Mouse (Mus musculus) embryonic facial prominence, embryonic 12.5 days (tissue): ENCODE results near the gene Mcm2. TPM values are rescaled to one million over a fixed set of nuclear protein-coding genes. Genes with fewer than 3 reads are reported as not detected.

Experiments used
- ATAC-seq: fragments of 200-750 bp; cut with Nextera tagmentation; 2 replicates; pipeline ENCODE4 v1.8.0; 2017; ENCODE audit not compliant: insufficient number of reproducible peaks, insufficient read depth, low FRiP score, low TSS enrichment
- H3K27ac ChIP-seq: fragments of 300-500 bp; sonication (generic); 2 replicates; pipeline ENCODE4 v1.5.1; 2016; ENCODE audit warnings: mild to moderate bottlenecking
- H3K27me3 ChIP-seq: fragments of 300-500 bp; sonication (generic); 2 replicates; pipeline ENCODE4 v1.6.1; 2016; ENCODE audit warnings: mild to moderate bottlenecking, moderate library complexity
- H3K36me3 ChIP-seq: fragments of 300-500 bp; sonication (generic); 2 replicates; pipeline ENCODE4 v1.6.1; 2016; ENCODE audit warnings: mild to moderate bottlenecking
- H3K4me1 ChIP-seq: fragments of 300-500 bp; sonication (generic); 2 replicates; pipeline ENCODE4 v1.6.1; 2016
- H3K4me2 ChIP-seq: fragments of 300-500 bp; sonication (generic); replicated peaks from 2 replicates; pipeline ENCODE4 v1.6.1; 2016; ENCODE audit warnings: mild to moderate bottlenecking, moderate library complexity
- H3K4me3 ChIP-seq: fragments of 300-500 bp; sonication (generic); 2 replicates; pipeline ENCODE4 v1.5.1; 2016; ENCODE audit warnings: mild to moderate bottlenecking
- H3K9ac ChIP-seq: fragments of 300-500 bp; sonication (generic); 2 replicates; pipeline ENCODE4 v1.6.1; 2016; ENCODE audit warnings: mild to moderate bottlenecking, moderate library complexity
- H3K9me3 ChIP-seq: fragments of 300-500 bp; sonication (generic); 2 replicates; pipeline ENCODE4 v1.6.1; 2016; ENCODE audit warnings: mild to moderate bottlenecking, moderate library complexity
- WGBS: fragments of 180-500 bp; shearing (Covaris S2); methylation state at CpG from one replicate; pipeline ENCODE4 v1.1.7; 2016; 5-methylcytosine and 5-hydroxymethylcytosine counted together
- polyA plus RNA-seq: library from polyadenylated mRNA; unstranded; fragments of >200 nt; fragmentation: Nextera tagmentation; extraction: Ambion mirVana; gene quantifications from 2 replicates; pipeline ENCODE4 v1.2.1, GENCODE M21; 2016

Mcm2 gene
- polyA plus RNA-seq: 169 and 171 TPM in 2 replicates

DNA sequence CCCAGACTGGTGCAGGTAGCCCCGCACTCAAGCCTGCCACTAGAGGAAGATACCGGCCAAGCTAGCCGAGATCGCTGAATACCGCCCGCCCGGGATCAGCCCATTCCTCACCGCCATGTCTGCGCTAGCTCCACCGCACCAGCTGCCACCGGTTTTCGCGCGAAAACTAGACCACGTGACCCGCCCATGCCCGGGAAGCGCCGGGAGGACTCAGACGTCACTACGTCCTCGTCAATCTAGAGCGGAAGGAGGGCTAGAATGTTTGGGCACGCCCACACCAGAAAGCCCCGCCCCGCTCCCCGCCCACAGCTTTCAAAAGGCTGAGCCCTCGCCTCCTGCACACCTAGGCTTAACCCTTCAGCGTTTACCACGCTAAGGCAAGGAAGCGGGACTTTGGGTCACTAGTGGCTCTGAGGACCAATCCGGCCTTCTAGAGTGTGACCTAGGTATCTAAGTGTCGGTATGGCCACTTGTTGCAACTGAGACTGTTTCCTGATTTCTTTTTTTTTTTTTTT is at the start of gene Mcm2:
Gene Mcm2 (minus strand): TSS at position 247 of the 515 bp plus-strand sequence.
- Histone ChIP-seq H3K9me3 (no peaks in the 10 kb centered on the region), H3K4me3 (peak within 1 kb of the TSS; percentile 74), H3K36me3 (peaks cover 35% of the 10 kb centered on the region), H3K27me3 (no peaks in the 10 kb centered on the region), H3K4me1 (peaks cover 33% of the 10 kb centered on the region), H3K9ac (peak within 1 kb of the TSS; percentile 80), H3K4me2 (peak within 1 kb of the TSS; percentile 65), H3K27ac (peak within 1 kb of the TSS; percentile 87)
- under 1% methylated on average over 33 of the region's 33 CpGs for WGBS
- ATAC-seq: peak; percentile 57

- no peak for ATAC-seq
Observed at GRCm38 (mm10) chr6:88947771-88948170, 49.2 kb upstream of the Mcm2 start.

DNA sequence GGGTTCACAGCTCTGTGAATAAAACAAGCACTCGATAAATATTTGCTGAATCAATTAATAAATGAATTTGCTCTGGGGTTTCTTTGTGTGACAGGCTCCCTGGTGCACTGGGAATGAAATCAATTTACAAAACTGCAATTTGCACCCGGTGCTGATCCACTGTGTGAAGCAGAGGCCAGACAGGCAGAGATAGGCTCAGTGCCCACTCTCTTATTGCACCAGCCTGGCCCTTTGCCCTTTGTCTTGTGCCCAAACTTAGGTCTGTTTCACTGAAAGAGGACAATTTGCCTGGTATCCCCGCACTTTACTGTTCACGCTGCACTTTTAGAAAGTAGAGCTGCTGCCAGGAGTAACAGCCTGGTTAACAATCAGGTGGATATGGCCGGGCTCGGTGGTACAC is 47.9 kb upstream of the Mcm2 start:
- Histone ChIP-seq H3K36me3 (no peaks in the 10 kb centered on the region), H3K4me1 (no peaks in the 10 kb centered on the region), H3K9me3 (no peaks in the 10 kb centered on the region), H3K27ac (no peak overlapping the region), H3K4me3 (no peak overlapping the region), H3K27me3 (0 out of 2 replicates have a peak, but pooled peaks cover 3% of the 10 kb centered on the region), H3K9ac (no peak overlapping the region), H3K4me2 (no peak overlapping the region)
- WGBS: 85% methylated on average over 6 of the region's 6 CpGs
- no peak for ATAC-seq

More at GRCm38 (mm10) chr6:88947771-88948170, 49.2 kb upstream of the Mcm2 start:
- H3K9me3 ChIP-seq: no peaks in the 10 kb centered on the region
- H3K36me3 ChIP-seq: no peaks in the 10 kb centered on the region
- H3K9ac ChIP-seq: no peak overlapping the region
- no peak overlapping the region for H3K4me3 ChIP-seq
- no peak overlapping the region for H3K4me2 ChIP-seq
- H3K27ac ChIP-seq: no peak overlapping the region
- H3K27me3 ChIP-seq: no peaks in the 10 kb centered on the region
- no peaks in the 10 kb centered on the region for H3K4me1 ChIP-seq

- 79% methylated on average over 6 of the region's 6 CpGs for WGBS
- no peak overlapping the region for H3K27ac ChIP-seq
Observed at GRCm38 (mm10) chr6:88943666-88944065, 45.1 kb upstream of the Mcm2 start.

DNA sequence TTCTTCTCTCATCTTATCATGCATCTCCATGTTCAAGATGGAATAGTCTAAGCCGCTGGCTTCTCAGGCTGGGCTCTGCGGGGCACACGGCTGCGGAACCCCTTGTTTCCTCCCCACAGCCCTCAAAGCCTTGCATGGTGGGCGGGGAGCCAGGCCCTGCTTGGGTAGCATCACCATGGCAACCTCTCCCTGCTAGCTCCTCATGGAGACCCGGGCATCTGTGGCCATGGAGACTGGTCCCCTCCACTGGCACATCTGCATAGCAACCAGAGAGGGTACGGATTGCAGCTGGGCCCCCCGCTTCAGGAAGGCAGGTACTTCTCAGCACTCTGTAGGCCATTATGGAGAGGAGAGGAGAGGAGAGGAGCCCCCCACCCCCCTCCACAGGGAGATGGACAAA is 44.0 kb upstream of the Mcm2 start:
- Histone ChIP-seq H3K27ac (no peak overlapping the region), H3K27me3 (0 out of 2 replicates have a peak, but pooled peaks cover 7% of the 10 kb centered on the region), H3K9ac (no peak overlapping the region), H3K9me3 (no peaks in the 10 kb centered on the region), H3K4me2 (no peak overlapping the region), H3K36me3 (no peaks in the 10 kb centered on the region), H3K4me3 (no peak overlapping the region), H3K4me1 (peaks cover 25% of the 10 kb centered on the region)
- 40% methylated on average over 8 of the region's 8 CpGs for WGBS
- peak; percentile 22; the same call in 1 of the 2 replicates for ATAC-seq

More at GRCm38 (mm10) chr6:88943666-88944065, 45.1 kb upstream of the Mcm2 start:
- ATAC-seq: no peak
- Histone ChIP-seq H3K9ac (no peak overlapping the region), H3K9me3 (no peaks in the 10 kb centered on the region), H3K4me1 (peaks cover 15% of the 10 kb centered on the region; the same call in 1 of the 2 replicates), H3K36me3 (no peaks in the 10 kb centered on the region), H3K4me3 (no peak overlapping the region), H3K27me3 (0 out of 2 replicates have a peak, but pooled peaks cover 7% of the 10 kb centered on the region), H3K4me2 (no peak overlapping the region)

DNA sequence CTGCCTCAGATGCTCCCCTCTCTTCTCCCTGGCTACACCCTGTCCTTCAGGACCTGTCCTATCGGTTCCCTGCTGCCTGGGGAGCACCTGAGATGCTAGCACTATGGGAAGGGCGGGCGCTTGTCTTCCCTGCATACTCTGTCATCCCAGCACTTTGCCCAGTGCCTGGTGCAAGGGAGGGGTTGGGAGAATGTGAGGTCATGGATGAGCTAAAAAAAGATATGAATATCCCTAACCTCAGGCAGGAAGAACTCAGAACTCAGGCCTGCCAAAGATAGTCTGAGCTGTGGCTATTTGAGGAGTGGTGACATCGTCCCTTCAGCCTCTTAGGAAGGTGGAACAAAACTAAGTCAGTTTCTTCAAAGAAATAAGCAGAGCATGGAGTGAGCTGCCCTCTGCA is 43.0 kb upstream of the Mcm2 start:
- no peaks in the 10 kb centered on the region for H3K36me3 ChIP-seq

DNA sequence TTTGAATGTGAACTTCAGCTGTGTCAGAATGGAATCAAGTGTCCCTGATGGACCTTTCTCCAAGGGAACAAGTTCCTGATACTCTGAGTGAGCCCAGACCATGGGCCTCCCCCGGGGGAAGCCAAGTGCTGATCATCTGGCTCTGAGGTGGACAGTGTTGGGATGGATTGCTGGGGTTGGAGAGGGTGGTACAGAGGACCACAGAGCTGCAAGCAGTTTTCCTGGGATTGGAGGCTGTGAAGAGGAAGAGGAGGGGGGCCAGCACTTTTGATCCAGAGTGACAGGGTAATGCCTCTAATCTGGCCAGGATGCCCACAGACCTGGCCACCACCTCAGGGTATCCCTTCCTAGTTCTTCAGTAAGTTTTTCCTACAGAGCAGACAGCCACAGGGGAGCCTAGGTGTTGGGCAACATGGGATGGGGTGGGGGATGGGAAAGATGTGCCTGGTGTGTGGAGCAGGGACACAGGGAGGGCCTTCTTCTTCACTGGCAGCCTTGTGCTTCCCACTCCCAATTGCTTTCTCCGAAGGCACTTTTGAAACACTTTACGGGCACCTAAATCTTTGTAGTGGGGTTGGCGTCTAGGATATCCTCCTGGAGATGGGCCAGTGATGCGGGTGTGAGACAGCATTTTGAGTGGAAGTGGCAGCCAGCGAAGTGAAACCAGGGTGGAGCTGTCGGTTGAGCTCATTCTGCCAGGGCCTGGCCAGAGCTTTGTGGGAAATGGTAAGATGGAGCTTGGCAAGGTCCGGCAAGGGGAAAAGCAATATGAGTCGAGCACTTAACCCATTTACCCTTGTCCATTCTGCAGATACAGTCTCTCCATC is 41.7 kb upstream of the Mcm2 start:
- no peak overlapping the region for H3K27ac ChIP-seq
- no peak for ATAC-seq
- 0 out of 2 replicates have a peak, but pooled peaks cover 7% of the 10 kb centered on the region for H3K27me3 ChIP-seq
- no peak overlapping the region for H3K9ac ChIP-seq
- no peak overlapping the region for H3K4me2 ChIP-seq
- no peaks in the 10 kb centered on the region for H3K9me3 ChIP-seq
- no peaks in the 10 kb centered on the region for H3K36me3 ChIP-seq
- 80% methylated on average over 9 of the region's 9 CpGs for WGBS
- H3K4me1 ChIP-seq: peaks cover 30% of the 10 kb centered on the region
- H3K4me3 ChIP-seq: no peak overlapping the region

More for the DNA sequence above, 43.0 kb upstream of the Mcm2 start:
- Histone ChIP-seq H3K4me2 (no peak overlapping the region), H3K27ac (no peak overlapping the region), H3K9me3 (no peaks in the 10 kb centered on the region), H3K27me3 (0 out of 2 replicates have a peak, but pooled peaks cover 7% of the 10 kb centered on the region), H3K4me3 (no peak overlapping the region), H3K9ac (no peak overlapping the region), H3K4me1 (peaks cover 25% of the 10 kb centered on the region)
- no peak for ATAC-seq
- WGBS: 75% methylated on average over 4 of the region's 4 CpGs

GRCm38 (mm10) chr6:88939281-88940089 is 40.9 kb upstream of the Mcm2 start:
- H3K36me3 ChIP-seq: no peaks in the 10 kb centered on the region
- no peak overlapping the region for H3K4me2 ChIP-seq
- no peaks in the 10 kb centered on the region for H3K9me3 ChIP-seq
- H3K27ac ChIP-seq: peak overlapping the region; percentile 3; the same call in 1 of the 2 replicates
- WGBS: 48% methylated on average over 12 of the region's 12 CpGs
- H3K9ac ChIP-seq: no peak overlapping the region
- 0 out of 2 replicates have a peak, but pooled peaks cover 7% of the 10 kb centered on the region for H3K27me3 ChIP-seq
- H3K4me3 ChIP-seq: no peak overlapping the region
- ATAC-seq: no peak
- H3K4me1 ChIP-seq: peaks cover 32% of the 10 kb centered on the region

DNA sequence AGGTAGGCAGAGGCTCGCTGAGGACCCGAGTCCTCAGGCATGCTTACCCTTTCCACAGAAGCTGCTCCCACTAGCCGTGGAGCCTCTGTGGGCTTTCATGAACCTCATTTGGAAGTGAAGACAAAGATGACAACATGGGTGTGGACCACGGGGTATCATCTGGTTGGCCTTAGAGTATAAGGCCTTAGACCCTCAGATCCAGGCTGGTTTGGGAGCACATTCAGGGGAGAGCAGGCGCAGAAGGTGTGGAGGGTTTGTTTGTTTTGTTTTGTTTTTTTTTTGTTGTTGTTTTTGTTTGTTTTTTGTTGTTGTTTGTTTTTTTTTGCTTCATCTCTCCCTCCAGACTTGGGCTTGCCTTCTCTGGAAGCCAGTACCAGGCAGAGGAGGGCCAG is 40.1 kb upstream of the Mcm2 start:
- 66% methylated on average over 5 of the region's 5 CpGs for WGBS
- Histone ChIP-seq H3K27me3 (0 out of 2 replicates have a peak, but pooled peaks cover 7% of the 10 kb centered on the region), H3K9ac (no peak overlapping the region), H3K36me3 (no peaks in the 10 kb centered on the region), H3K9me3 (no peaks in the 10 kb centered on the region), H3K4me3 (no peak overlapping the region), H3K27ac (peak overlapping the region; percentile 3; the same call in 1 of the 2 replicates), H3K4me2 (no peak overlapping the region), H3K4me1 (peaks cover 32% of the 10 kb centered on the region)
- no peak for ATAC-seq

- WGBS: 36% methylated on average over 4 of the region's 4 CpGs
- peak; percentile 36; the same call in 1 of the 2 replicates for ATAC-seq
- no peaks in the 10 kb centered on the region for H3K9me3 ChIP-seq
- no peak overlapping the region for H3K27ac ChIP-seq
- peaks cover 32% of the 10 kb centered on the region for H3K4me1 ChIP-seq
- no peak overlapping the region for H3K4me2 ChIP-seq
- H3K36me3 ChIP-seq: no peaks in the 10 kb centered on the region
- 0 out of 2 replicates have a peak, but pooled peaks cover 7% of the 10 kb centered on the region for H3K27me3 ChIP-seq
- H3K9ac ChIP-seq: no peak overlapping the region
- H3K4me3 ChIP-seq: no peak overlapping the region
Observed at GRCm38 (mm10) chr6:88937971-88938663, 39.5 kb upstream of the Mcm2 start.

DNA sequence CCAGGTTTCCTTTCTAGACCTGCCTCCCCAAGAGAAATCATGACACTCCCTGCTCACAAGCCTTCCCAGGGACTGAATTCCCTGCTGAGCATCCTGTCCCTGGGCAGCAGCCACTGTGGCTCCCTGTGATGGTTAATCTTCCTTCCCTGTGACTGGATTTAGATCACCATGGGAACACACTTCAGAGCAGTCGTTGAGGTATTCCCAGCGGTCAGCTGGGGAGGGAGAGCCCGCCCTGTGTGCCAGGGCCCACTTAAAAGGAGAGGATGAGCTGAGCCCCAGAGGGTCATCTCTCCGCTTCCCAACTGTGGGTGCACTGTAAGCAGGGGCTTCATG is 38.6 kb upstream of the Mcm2 start:
- H3K27ac ChIP-seq: no peak overlapping the region
- H3K27me3 ChIP-seq: 0 out of 2 replicates have a peak, but pooled peaks cover 7% of the 10 kb centered on the region
- H3K9me3 ChIP-seq: no peaks in the 10 kb centered on the region
- H3K4me2 ChIP-seq: no peak overlapping the region
- H3K9ac ChIP-seq: no peak overlapping the region
- no peak overlapping the region for H3K4me3 ChIP-seq
- peaks cover 32% of the 10 kb centered on the region for H3K4me1 ChIP-seq
- 35% methylated on average over 4 of the region's 4 CpGs for WGBS
- no peak for ATAC-seq
- H3K36me3 ChIP-seq: no peaks in the 10 kb centered on the region
